Mouse (Mus musculus) left cerebral cortex, postnatal 25 days (tissue): ENCODE data around the gene Gm10447. TPM values are rescaled to one million over a fixed set of nuclear protein-coding genes. Genes with fewer than 3 reads are reported as not detected.
A peak's percentile ranks its signal among the peaks of the same experiment; 100 is the strongest.

Experiments used
- DNase-seq, 2 experiments: peaks; one replicate each; pipeline ENCODE4 v3.0.0; 2022; ENCODE audit warnings: low spot score in 2 of 2, mixed read lengths in 1 of 2
- intact Hi-C: fragments of 180-260 bp; cut with DNase I; formaldehyde crosslinking; loops from one replicate; pipeline ENCODE4 v1.15.1; 2025
- microRNA-seq, 2 experiments: library from miRNA; unstranded; fragments of <30 nt; microRNA quantifications; one replicate each; pipeline ENCODE4 v1.2.0; 2022
- total RNA-seq, 2 experiments: library from RNA; stranded (reverse); gene quantifications; 2 replicates each; pipeline ENCODE4 v1.2.3; 2021

Gm10447 gene
- total RNA-seq, 2 experiments from 2014 or later: 0.32 to 0.34 TPM

GRCm38 (mm10) chr11:53424826-53425225 lies 32.1 kb downstream of the Gm10447 start:
- intact Hi-C loops: no loop called here
- peak in 1 of 2 experiments; percentile 28 for DNase-seq

- no peak for DNase-seq
- intact Hi-C loops: no loop called here
Observed at GRCm38 (mm10) chr11:53423036-53423435, 33.9 kb downstream of the Gm10447 start, which contains the start of gene Leap2. Gene Leap2 (minus strand): TSS chr11:53423170.

- intact Hi-C loops: no loop called here
- no peak for DNase-seq
Observed at GRCm38 (mm10) chr11:53418048-53418447, 38.9 kb downstream of the Gm10447 start.

GRCm38 (mm10) chr11:53413871-53414270 lies 43.0 kb downstream of the Gm10447 start:
- intact Hi-C loops: no loop called here
- no peak for DNase-seq

- intact Hi-C loops: no loop called here
- DNase-seq: peak in 1 of 2 experiments; percentile 28
Observed at GRCm38 (mm10) chr11:53411738-53412137, 45.2 kb downstream of the Gm10447 start.

Small RNA genes within 50 kb of the gene (microRNA-seq; reads per million reads assigned to microRNA genes)
- 0 reads per million in 2 experiments for gene Mir6920

Other genes with a start within 250 kb of the Gm10447 start
- 100 to 1,000 TPM; 178 to 182 TPM for gene Hspa4, start 156.7 kb downstream of the Gm10447 start, total RNA-seq
- 10 to 100 TPM; 13.2 to 15.7 TPM for gene Zcchc10, start 132.4 kb downstream of the Gm10447 start, total RNA-seq
- 100 to 1,000 TPM; 179 to 194 TPM for gene Aff4, start 106.3 kb downstream of the Gm10447 start, total RNA-seq
- not detected for gene Leap2, start 33.9 kb downstream of the Gm10447 start, total RNA-seq
- gene Uqcrq, start 26.3 kb downstream of the Gm10447 start, total RNA-seq: 100 to 1,000 TPM; 488 to 504 TPM
- gene Gdf9, start 26.1 kb downstream of the Gm10447 start, total RNA-seq: 1 to 10 TPM in 1 of 2 experiments, under 1 TPM in 1; 0.41 to 1.2 TPM
- gene Shroom1, start 95 bp upstream of the Gm10447 start, total RNA-seq: 1 to 10 TPM; 4.0 to 4.5 TPM
- not detected for gene Gm9837, start 13.4 kb upstream of the Gm10447 start, total RNA-seq
- 1 to 10 TPM; 3.3 TPM for gene Gm9945, start 23.1 kb upstream of the Gm10447 start, total RNA-seq
- 10 to 100 TPM; 79.1 to 79.3 TPM for gene Sowaha, start 23.2 kb upstream of the Gm10447 start, total RNA-seq
- gene Sept8, start 62.1 kb upstream of the Gm10447 start, total RNA-seq: 100 to 1,000 TPM; 299 to 327 TPM
- gene Kif3a, start 110.3 kb upstream of the Gm10447 start, total RNA-seq: 100 to 1,000 TPM; 129 to 130 TPM
- gene Il4, start 161.6 kb upstream of the Gm10447 start, total RNA-seq: not detected
- not detected for gene Il13, start 177.6 kb upstream of the Gm10447 start, total RNA-seq